Mouse (Mus musculus): ENCODE data around the gene Ptges3. TPM values are rescaled to one million over a fixed set of nuclear protein-coding genes. Genes with fewer than 3 reads are reported as not detected.

Ptges3 gene
- polyA plus RNA-seq (2015; fragmentation: Nextera tagmentation; extraction: Ambion mirVana): 430 and 444 TPM in 2 replicates

DNA sequence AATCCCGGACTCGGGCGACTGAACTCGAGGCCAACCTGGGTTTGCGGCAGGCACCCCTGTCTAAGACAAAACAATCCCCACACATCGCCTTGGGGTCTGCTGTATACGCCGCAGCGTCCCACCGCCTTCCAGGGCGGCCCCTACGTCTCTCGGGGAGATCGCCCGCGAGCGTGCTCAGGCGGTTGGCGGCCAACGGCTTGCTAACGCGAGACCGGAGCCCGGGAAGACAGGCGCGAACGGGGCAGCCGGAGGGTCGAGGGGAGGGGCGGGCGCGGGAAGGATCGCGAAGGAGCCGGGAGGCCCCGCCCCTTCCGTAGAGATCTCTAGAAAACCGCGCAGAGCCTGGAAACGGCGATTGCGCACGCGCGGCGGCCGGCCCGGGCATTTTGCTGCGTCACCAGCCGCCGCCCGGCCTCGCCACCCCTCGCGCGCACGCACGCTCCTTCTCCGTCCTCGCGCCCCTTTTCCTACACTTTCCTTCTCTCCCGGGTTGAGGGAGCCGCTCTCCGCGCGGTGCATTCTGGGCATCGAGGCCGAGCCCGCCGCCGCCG, at the start of gene Ptges3:
Gene Ptges3, plus strand, starts transcription at position 354 of the 551 bp plus-strand sequence.
- Histone ChIP-seq H3K4me3 (peak within 1 kb of the TSS; percentile 98), H3K9ac (replicated peaks) (peak within 1 kb of the TSS; percentile 96), H3K36me3 (no peaks in the 10 kb centered on the region), H3K4me1 (peaks cover 35% of the 10 kb centered on the region), H3K4me2 (replicated peaks) (peak within 1 kb of the TSS; percentile 76), H3K27me3 (no peaks in the 10 kb centered on the region), H3K27ac (replicated peaks) (peak within 1 kb of the TSS; percentile 100), H3K9me3 (no peaks in the 10 kb centered on the region)
- WGBS: under 1% methylated on average over 63 of the region's 72 CpGs
- ATAC-seq (replicated peaks): peak; percentile 93

- Histone ChIP-seq H3K4me2 (replicated peaks) (no peak overlapping the region), H3K4me3 (no peak overlapping the region), H3K9ac (replicated peaks) (no peak overlapping the region), H3K27me3 (no peaks in the 10 kb centered on the region), H3K9me3 (no peaks in the 10 kb centered on the region), H3K27ac (replicated peaks) (no peak overlapping the region), H3K4me1 (no peaks in the 10 kb centered on the region), H3K36me3 (no peaks in the 10 kb centered on the region)
- no peak for ATAC-seq (replicated peaks)
- 78% methylated on average over 5 of the region's 5 CpGs for WGBS
Observed at GRCm38 (mm10) chr10:128009735-128010134, 49.0 kb upstream of the Ptges3 start.

DNA sequence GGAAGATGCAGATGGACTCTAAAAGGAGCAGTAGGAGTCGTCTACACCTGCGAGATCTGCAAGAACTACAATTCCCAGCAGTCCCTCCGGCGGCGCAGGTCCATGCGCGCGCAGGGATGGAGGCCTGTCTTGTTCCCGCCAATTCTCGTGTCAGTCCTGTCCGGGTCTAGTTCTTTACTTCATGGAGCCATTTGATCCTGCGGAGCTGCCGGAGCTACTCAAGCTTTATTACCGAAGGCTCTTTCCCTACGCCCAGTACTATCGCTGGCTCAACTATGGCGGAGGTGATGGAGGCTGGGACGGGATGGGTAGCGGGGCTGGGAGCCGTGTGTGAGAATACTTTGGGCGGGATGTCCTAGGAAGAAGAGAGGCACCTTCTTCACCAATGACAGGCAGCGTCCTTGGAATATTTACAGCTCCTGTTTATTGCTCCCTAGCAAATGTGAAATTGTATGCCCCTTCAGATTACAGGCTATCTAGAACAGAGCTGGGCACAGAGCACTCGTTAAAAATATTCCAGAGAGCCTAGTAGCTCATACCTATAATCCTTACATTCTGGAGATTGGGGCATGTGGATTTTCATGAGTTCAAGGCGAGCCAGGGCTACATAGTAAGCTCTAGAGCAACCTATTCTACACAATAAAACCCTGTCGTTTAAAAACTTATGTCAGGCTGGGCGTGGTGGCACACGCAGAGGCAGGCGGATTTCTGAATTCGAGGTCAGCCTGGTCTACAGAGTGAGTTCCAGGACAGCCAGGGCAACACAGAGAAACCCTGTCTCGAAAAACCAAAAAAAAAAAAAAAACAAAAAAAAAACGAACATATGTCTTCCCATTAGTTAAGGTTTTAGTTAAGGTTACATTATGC, 43.5 kb upstream of the Ptges3 start, which contains the start of gene Prim1:
Gene Prim1, plus strand, starts transcription at position 101 of the 867 bp plus-strand sequence.
- H3K36me3 ChIP-seq: peaks cover 14% of the 10 kb centered on the region
- peak within 1 kb of the TSS; percentile 70 for H3K9ac ChIP-seq (replicated peaks)
- WGBS: 4% methylated on average over 31 of the region's 31 CpGs
- H3K9me3 ChIP-seq: no peaks in the 10 kb centered on the region
- H3K4me3 ChIP-seq: peak within 1 kb of the TSS; percentile 73
- ATAC-seq (replicated peaks): peak; percentile 98
- H3K4me1 ChIP-seq: peaks cover 6% of the 10 kb centered on the region
- H3K27me3 ChIP-seq: no peaks in the 10 kb centered on the region
- H3K27ac ChIP-seq (replicated peaks): peak within 1 kb of the TSS; percentile 69
- H3K4me2 ChIP-seq (replicated peaks): peak within 1 kb of the TSS; percentile 57

DNA sequence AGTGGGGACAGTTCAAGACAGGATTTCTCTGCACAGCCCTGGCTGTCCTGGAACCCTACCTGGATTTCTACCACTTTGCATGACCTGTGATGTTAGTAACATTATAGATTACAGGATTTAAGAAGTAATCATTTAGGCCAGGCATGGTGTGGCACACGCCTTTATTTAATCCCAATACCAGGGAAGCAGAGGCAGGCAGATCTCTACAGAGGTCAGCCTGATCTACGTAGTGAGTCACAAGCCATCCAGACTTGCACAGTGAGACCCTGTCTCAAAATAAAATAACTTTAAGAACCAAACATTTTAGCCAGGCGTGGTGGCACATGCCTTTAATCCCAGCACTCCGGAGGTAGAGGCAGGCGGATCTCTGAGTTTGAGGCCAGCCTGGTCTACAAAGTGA, 36.6 kb upstream of the Ptges3 start:
- WGBS: 95% methylated on average over 5 of the region's 5 CpGs
- H3K4me1 ChIP-seq: no peaks in the 10 kb centered on the region
- no peaks in the 10 kb centered on the region for H3K27me3 ChIP-seq
- no peak overlapping the region for H3K4me3 ChIP-seq
- ATAC-seq (replicated peaks): no peak
- no peak overlapping the region for H3K27ac ChIP-seq (replicated peaks)
- H3K36me3 ChIP-seq: peaks cover 56% of the 10 kb centered on the region
- no peak overlapping the region for H3K9ac ChIP-seq (replicated peaks)
- H3K4me2 ChIP-seq (replicated peaks): no peak overlapping the region
- no peaks in the 10 kb centered on the region for H3K9me3 ChIP-seq

DNA sequence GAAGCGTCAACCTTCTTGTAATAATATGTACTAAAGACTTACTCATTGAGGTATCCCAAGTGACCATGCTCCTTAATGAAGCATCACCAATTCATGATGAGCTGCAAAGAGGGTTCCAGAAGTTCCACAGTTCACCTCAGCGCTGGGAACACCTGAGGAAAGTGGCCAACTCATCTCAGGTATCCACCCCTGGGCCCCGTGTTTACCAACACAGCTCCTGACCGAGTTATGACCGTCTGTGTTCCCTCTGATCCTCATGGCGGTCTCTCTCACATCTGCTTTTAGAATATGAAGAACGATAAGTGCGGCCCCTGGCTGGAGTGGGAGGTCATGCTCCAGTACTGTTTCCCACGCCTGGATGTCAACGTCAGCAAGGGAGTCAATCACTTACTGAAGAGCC, 35.3 kb upstream of the Ptges3 start:
- no peak overlapping the region for H3K4me2 ChIP-seq (replicated peaks)
- no peaks in the 10 kb centered on the region for H3K4me1 ChIP-seq
- peaks cover 62% of the 10 kb centered on the region for H3K36me3 ChIP-seq
- WGBS: 96% methylated on average over 10 of the region's 10 CpGs
- ATAC-seq (replicated peaks): no peak
- H3K4me3 ChIP-seq: no peak overlapping the region
- H3K9ac ChIP-seq (replicated peaks): no peak overlapping the region
- H3K27ac ChIP-seq (replicated peaks): no peak overlapping the region
- H3K27me3 ChIP-seq: no peaks in the 10 kb centered on the region
- H3K9me3 ChIP-seq: no peaks in the 10 kb centered on the region

- Histone ChIP-seq H3K27me3 (no peaks in the 10 kb centered on the region), H3K4me2 (replicated peaks) (no peak overlapping the region), H3K27ac (replicated peaks) (no peak overlapping the region), H3K9me3 (no peaks in the 10 kb centered on the region), H3K9ac (replicated peaks) (no peak overlapping the region), H3K4me1 (peaks cover 5% of the 10 kb centered on the region), H3K36me3 (peaks cover 42% of the 10 kb centered on the region), H3K4me3 (no peak overlapping the region)
- 95% methylated on average over 7 of the region's 7 CpGs for WGBS
- ATAC-seq (replicated peaks): no peak
Observed at GRCm38 (mm10) chr10:128029931-128030330, 28.8 kb upstream of the Ptges3 start.

DNA sequence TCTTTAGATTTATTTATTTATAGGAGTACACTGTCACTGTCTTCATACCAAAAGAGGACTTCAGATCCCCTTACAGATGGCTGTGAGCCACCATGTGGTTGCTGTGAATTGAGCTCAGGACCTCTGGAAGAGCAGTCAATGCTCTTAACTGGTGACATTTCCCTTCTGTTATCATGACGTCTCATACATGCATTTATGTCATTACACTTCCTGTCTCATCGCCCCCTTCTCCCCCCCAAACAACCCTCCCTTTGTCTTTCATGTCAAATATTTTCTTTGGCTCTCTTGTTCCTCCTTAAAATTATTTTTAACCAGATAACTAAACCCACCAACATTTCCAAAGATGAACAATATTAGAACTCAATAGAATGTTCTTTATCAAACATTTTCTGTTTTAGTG, 27.9 kb upstream of the Ptges3 start:
- peaks cover 37% of the 10 kb centered on the region for H3K36me3 ChIP-seq
- 86% methylated on average over 2 of the region's 2 CpGs for WGBS
- no peak overlapping the region for H3K9ac ChIP-seq (replicated peaks)
- H3K27me3 ChIP-seq: no peaks in the 10 kb centered on the region
- no peaks in the 10 kb centered on the region for H3K9me3 ChIP-seq
- no peak for ATAC-seq (replicated peaks)
- no peak overlapping the region for H3K27ac ChIP-seq (replicated peaks)
- H3K4me1 ChIP-seq: peaks cover 6% of the 10 kb centered on the region
- H3K4me3 ChIP-seq: no peak overlapping the region
- H3K4me2 ChIP-seq (replicated peaks): no peak overlapping the region

- peak overlapping the region; percentile 95 for H3K9ac ChIP-seq (replicated peaks)
- ATAC-seq (replicated peaks): no peak
- H3K9me3 ChIP-seq: no peaks in the 10 kb centered on the region
- peak overlapping the region; percentile 89 for H3K4me2 ChIP-seq (replicated peaks)
- no peaks in the 10 kb centered on the region for H3K27me3 ChIP-seq
- WGBS: 5% methylated on average over 10 of the region's 10 CpGs
- peak overlapping the region; percentile 86 for H3K4me3 ChIP-seq
- peaks cover 25% of the 10 kb centered on the region for H3K4me1 ChIP-seq
- peaks cover 14% of the 10 kb centered on the region for H3K36me3 ChIP-seq
- peak overlapping the region; percentile 95 for H3K27ac ChIP-seq (replicated peaks)
Observed at GRCm38 (mm10) chr10:128036746-128037425, 21.9 kb upstream of the Ptges3 start.

GRCm38 (mm10) chr10:128037921-128038320, 20.8 kb upstream of the Ptges3 start:
- Histone ChIP-seq H3K9me3 (no peaks in the 10 kb centered on the region), H3K4me2 (replicated peaks) (peak overlapping the region; percentile 16; the same call in 1 of the 2 replicates), H3K36me3 (peaks cover 14% of the 10 kb centered on the region), H3K27me3 (no peaks in the 10 kb centered on the region), H3K27ac (replicated peaks) (no peak overlapping the region), H3K4me3 (0 out of 2 replicates have a peak overlapping the region, but pooled peaks have one; percentile 5), H3K4me1 (peaks cover 25% of the 10 kb centered on the region), H3K9ac (replicated peaks) (0 out of 2 replicates have a peak overlapping the region, but pooled peaks have one; percentile 27)
- ATAC-seq (replicated peaks): no peak
- 45% methylated on average over 3 of the region's 3 CpGs for WGBS

- Histone ChIP-seq H3K9me3 (no peaks in the 10 kb centered on the region), H3K9ac (replicated peaks) (no peak overlapping the region), H3K36me3 (peaks cover 19% of the 10 kb centered on the region), H3K4me3 (no peak overlapping the region), H3K4me2 (replicated peaks) (no peak overlapping the region), H3K27me3 (no peaks in the 10 kb centered on the region), H3K27ac (replicated peaks) (no peak overlapping the region), H3K4me1 (peaks cover 25% of the 10 kb centered on the region)
- 63% methylated on average over 5 of the region's 5 CpGs for whole genome bisulfite sequencing
- no peak for ATAC-seq (replicated peaks)
Observed at GRCm38 (mm10) chr10:128039167-128039566, 19.6 kb upstream of the Ptges3 start.

GRCm38 (mm10) chr10:128039858-128040257, 18.9 kb upstream of the Ptges3 start:
- Histone ChIP-seq H3K4me1 (peaks cover 21% of the 10 kb centered on the region), H3K36me3 (peaks cover 25% of the 10 kb centered on the region), H3K9ac (replicated peaks) (no peak overlapping the region), H3K4me2 (replicated peaks) (no peak overlapping the region), H3K4me3 (no peak overlapping the region), H3K27ac (replicated peaks) (no peak overlapping the region), H3K27me3 (no peaks in the 10 kb centered on the region), H3K9me3 (no peaks in the 10 kb centered on the region)
- WGBS: 65% methylated on average over 3 of the region's 3 CpGs
- no peak for ATAC-seq (replicated peaks)

DNA sequence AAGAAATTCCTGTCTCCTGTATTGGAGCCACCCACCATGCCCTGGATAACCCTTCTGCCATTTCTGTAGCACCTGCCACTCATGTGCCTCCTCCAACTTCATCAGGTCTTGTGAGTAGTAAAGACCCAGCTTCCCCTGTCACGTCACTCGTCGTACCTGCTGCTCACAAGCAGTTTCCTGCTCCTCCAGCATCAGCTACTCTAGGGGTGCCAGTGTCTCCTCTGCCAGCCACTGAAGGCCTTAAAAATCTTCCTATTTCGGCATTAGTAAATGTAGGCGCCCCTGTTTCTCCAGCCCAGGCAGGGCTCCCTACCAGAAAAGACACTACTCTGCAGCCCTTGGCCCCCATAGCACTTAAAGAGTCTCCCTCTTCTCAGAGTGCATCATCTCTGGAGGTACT, 18.5 kb upstream of the Ptges3 start:
- 92% methylated on average over 5 of the region's 5 CpGs for WGBS
- Histone ChIP-seq H3K4me3 (no peak overlapping the region), H3K27me3 (no peaks in the 10 kb centered on the region), H3K4me2 (replicated peaks) (no peak overlapping the region), H3K36me3 (peaks cover 29% of the 10 kb centered on the region), H3K27ac (replicated peaks) (no peak overlapping the region), H3K9ac (replicated peaks) (no peak overlapping the region), H3K9me3 (no peaks in the 10 kb centered on the region), H3K4me1 (peaks cover 19% of the 10 kb centered on the region)
- no peak for ATAC-seq (replicated peaks)
